Mouse (Mus musculus): Measurements from ENCODE around the gene Cfap299.

DNA sequence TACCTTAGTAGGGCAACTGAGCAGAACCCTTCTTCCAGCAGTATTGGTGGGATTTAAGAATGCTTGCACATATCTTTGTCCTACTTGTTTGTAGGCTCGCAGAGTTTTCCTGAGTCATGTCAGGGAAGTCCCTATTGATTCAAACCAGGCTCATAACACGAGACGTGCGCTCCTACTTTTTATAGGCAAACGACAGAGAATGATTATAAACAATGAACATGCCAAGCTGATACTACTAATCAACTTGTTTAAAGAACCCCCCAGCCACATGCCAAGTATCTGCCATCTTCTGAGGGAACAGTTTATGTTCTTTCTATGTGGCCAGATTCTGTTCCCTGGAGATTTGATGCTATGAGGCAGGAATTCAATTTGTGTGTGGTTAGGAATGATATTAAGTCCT is 251.7 kb downstream of the Cfap299 start:
- TF ChIP-seq CTCF (conservative IDR thresholded peaks at IDR 0.05; ENCODE audit: low read length): no peak
- TF ChIP-seq NANOG (IDR thresholded peaks at IDR 0.05; ENCODE audit: borderline replicate concordance, low read length): no peak
